Mouse (Mus musculus) brain, embryonic 14.5 days (tissue): ENCODE measurements at regions not wholly inside any gene's neighbourhood (a gene's known extent, or its start where the extent isn't known, plus 50 kb on each side); places are given as distances from the start of the nearest gene placed in this dataset.
A peak's percentile ranks its signal among the peaks of the same experiment; 100 is the strongest.

Experiments
- DNase-seq: peaks from one replicate; pipeline ENCODE4 v3.0.0-alpha.2; 2011; ENCODE audit warnings: low read depth
- CTCF ChIP-seq: fragments of 200-500 bp; IDR thresholded peaks from 2 replicates; pipeline ENCODE4 v1.5.1; 2012; ENCODE audit warnings: inconsistent platforms, mild to moderate bottlenecking, moderate library complexity, borderline replicate concordance; ENCODE audit not compliant: insufficient read depth, insufficient read length; ENCODE audit errors: extremely low read depth
- POLR2A ChIP-seq: fragments of 200-500 bp; IDR thresholded peaks from 2 replicates; pipeline ENCODE4 v1.6.1; 2012; ENCODE audit warnings: mild to moderate bottlenecking, inconsistent platforms, borderline replicate concordance; ENCODE audit not compliant: poor library complexity, insufficient read depth, insufficient read length, severe bottlenecking; ENCODE audit errors: extremely low read depth

- peak; percentile 88 for DNase-seq
- no peak for TF ChIP-seq POLR2A
- TF ChIP-seq CTCF = no peak
These were observed 636.1 kb downstream of the Dhx35 start for GRCm38 (mm10) chr2:159430577-159431329.

- DNase-seq = peak; percentile 78
- TF ChIP-seq POLR2A (no peak), CTCF (no peak)
These were observed 644.4 kb downstream of the Dhx35 start for GRCm38 (mm10) chr2:159438961-159439360.

GRCm38 (mm10) chr2:159443581-159443980 lies 649.0 kb downstream of the Dhx35 start:
- DNase-seq = peak; percentile 77
- TF ChIP-seq POLR2A = no peak
- TF ChIP-seq CTCF = peak; percentile 66

GRCm38 (mm10) chr2:159446434-159446833 lies 651.8 kb downstream of the Dhx35 start:
- DNase-seq = no peak
- no peak for TF ChIP-seq CTCF
- TF ChIP-seq POLR2A = no peak

GRCm38 (mm10) chr2:159446886-159447285 lies 652.3 kb downstream of the Dhx35 start:
- no peak for TF ChIP-seq CTCF
- no peak for TF ChIP-seq POLR2A
- DNase-seq = no peak

- TF ChIP-seq POLR2A (no peak), CTCF (no peak)
- no peak for DNase-seq
These were observed 654.4 kb downstream of the Dhx35 start for GRCm38 (mm10) chr2:159448976-159449375.

GRCm38 (mm10) chr2:159451439-159451838 lies 656.8 kb downstream of the Dhx35 start:
- TF ChIP-seq CTCF = no peak
- no peak for TF ChIP-seq POLR2A
- no peak for DNase-seq

- DNase-seq = no peak
- TF ChIP-seq CTCF (no peak), POLR2A (no peak)
These were observed 686.9 kb downstream of the Dhx35 start for GRCm38 (mm10) chr2:159481399-159482080.

GRCm38 (mm10) chr2:159491090-159491489 lies 696.5 kb downstream of the Dhx35 start:
- TF ChIP-seq CTCF = no peak
- TF ChIP-seq POLR2A = no peak
- peak; percentile 54 for DNase-seq

- no peak for DNase-seq
- no peak for TF ChIP-seq POLR2A
These were observed 704.1 kb downstream of the Dhx35 start for GRCm38 (mm10) chr2:159498691-159499090.

- no peak for DNase-seq
- TF ChIP-seq CTCF = no peak
- TF ChIP-seq POLR2A = no peak
These were observed 706.4 kb downstream of the Dhx35 start for GRCm38 (mm10) chr2:159501039-159501438.

GRCm38 (mm10) chr2:159519066-159519465 lies 724.5 kb downstream of the Dhx35 start:
- TF ChIP-seq CTCF (no peak), POLR2A (no peak)

More at GRCm38 (mm10) chr2:159519066-159519465, 724.5 kb downstream of the Dhx35 start:
- no peak for DNase-seq
